ENCODE assay signal across 8 mouse cellular contexts in genomic region chr15:62328305-62328881, GRCm38 (mm10).
A peak's percentile ranks its signal among the peaks of the same experiment; 100 is the strongest.
DNase-seq lines count a peak whose midpoint lies in the region; ATAC-seq and TF ChIP-seq lines count a peak whose summit lies in the region.

No protein-coding gene starts in this region.

- 62% methylated on average over 9 of the region's 9 CpGs for WGBS in midbrain, embryonic 10.5 days
- 57% methylated on average over 9 of the region's 9 CpGs for WGBS in midbrain, embryonic 15.5 days
- 31% methylated on average over 9 of the region's 9 CpGs for WGBS in embryonic facial prominence, embryonic 15.5 days
- WGBS in lung, postnatal 0 days = 18% methylated on average over 9 of the region's 9 CpGs

- peak; percentile 14 for DNase-seq in midbrain, embryonic 10.5 days (ENCODE audit: low spot score)
- peak; percentile 43 to 73 for DNase-seq in heart, postnatal 36 days
- peak; percentile 77 for DNase-seq in lung, postnatal 0 days (ENCODE audit: low spot score)
- DNase-seq in right cerebral cortex, adult 18-20 months = no peak
- DNase-seq in right cerebral cortex, postnatal 36 days (ENCODE audit: low spot score in 2 of 2) = no peak

- 0 out of 2 replicates have a peak overlapping the region, but pooled peaks have one; percentile 28 for H3K27ac ChIP-seq in midbrain, embryonic 10.5 days (replicated peaks)
- H3K27ac ChIP-seq in midbrain, embryonic 15.5 days = no peak overlapping the region
- H3K27ac ChIP-seq in embryonic facial prominence, embryonic 15.5 days (replicated peaks) = no peak overlapping the region
- H3K27ac ChIP-seq in lung, postnatal 0 days (ENCODE audit: low read length) = no peak overlapping the region

- no peaks in the 10 kb centered on the region for H3K9me3 ChIP-seq in midbrain, embryonic 10.5 days (replicated peaks)
- H3K9me3 ChIP-seq in midbrain, embryonic 15.5 days = no peaks in the 10 kb centered on the region
- no peaks in the 10 kb centered on the region for H3K9me3 ChIP-seq in embryonic facial prominence, embryonic 15.5 days (replicated peaks)
- no peaks in the 10 kb centered on the region for H3K9me3 ChIP-seq in lung, postnatal 0 days (ENCODE audit: low read length)

- intact Hi-C loops in heart, postnatal 36 days (cut with DNase I) = no loop called here

- no peak for TF ChIP-seq CTCF in lung, postnatal 0 days (IDR thresholded peaks at IDR 0.05)

- no peak overlapping the region for H3K9ac ChIP-seq in midbrain, embryonic 15.5 days
- H3K9ac ChIP-seq in embryonic facial prominence, embryonic 15.5 days = no peak overlapping the region
- no peak overlapping the region for H3K9ac ChIP-seq in lung, postnatal 0 days (replicated peaks; ENCODE audit: low read depth)

- H3K36me3 ChIP-seq in midbrain, embryonic 10.5 days = no peaks in the 10 kb centered on the region
- no peaks in the 10 kb centered on the region for H3K36me3 ChIP-seq in midbrain, embryonic 15.5 days (replicated peaks)
- H3K36me3 ChIP-seq in embryonic facial prominence, embryonic 15.5 days = no peaks in the 10 kb centered on the region
- no peaks in the 10 kb centered on the region for H3K36me3 ChIP-seq in lung, postnatal 0 days (ENCODE audit: insufficient read depth, low read length)

- no peak overlapping the region for H3K4me2 ChIP-seq in midbrain, embryonic 15.5 days
- peak overlapping the region; percentile 21; the same call in 1 of the 2 replicates for H3K4me2 ChIP-seq in embryonic facial prominence, embryonic 15.5 days (replicated peaks)
- peak overlapping the region; percentile 35; the same call in 1 of the 2 replicates for H3K4me2 ChIP-seq in lung, postnatal 0 days (replicated peaks; ENCODE audit: low read depth, low read length)

- H3K27me3 ChIP-seq in midbrain, embryonic 10.5 days (ENCODE audit: low read depth, poor library complexity, severe bottlenecking) = no peaks in the 10 kb centered on the region
- H3K27me3 ChIP-seq in midbrain, embryonic 15.5 days (replicated peaks) = no peaks in the 10 kb centered on the region
- H3K27me3 ChIP-seq in embryonic facial prominence, embryonic 15.5 days = no peaks in the 10 kb centered on the region
- no peaks in the 10 kb centered on the region for H3K27me3 ChIP-seq in lung, postnatal 0 days (replicated peaks; ENCODE audit: insufficient read depth, low read length)

- H3K4me3 ChIP-seq in midbrain, embryonic 10.5 days = no peak overlapping the region
- H3K4me3 ChIP-seq in midbrain, embryonic 15.5 days = no peak overlapping the region
- H3K4me3 ChIP-seq in embryonic facial prominence, embryonic 15.5 days (replicated peaks) = no peak overlapping the region
- no peak overlapping the region; the same call in 1 of the 2 replicates for H3K4me3 ChIP-seq in lung, postnatal 0 days (ENCODE audit: low read depth, low read length)

- peaks cover 9% of the 10 kb centered on the region for H3K4me1 ChIP-seq in midbrain, embryonic 10.5 days
- peaks cover 6% of the 10 kb centered on the region; the same call in 1 of the 2 replicates for H3K4me1 ChIP-seq in midbrain, embryonic 15.5 days
- peaks cover 8% of the 10 kb centered on the region; the same call in 1 of the 2 replicates for H3K4me1 ChIP-seq in embryonic facial prominence, embryonic 15.5 days
- no peaks in the 10 kb centered on the region for H3K4me1 ChIP-seq in lung, postnatal 0 days (ENCODE audit: insufficient read depth, low read depth, low read length)

- 0 out of 2 replicates have a peak, but pooled peaks have one; percentile 8 for TF ChIP-seq EP300 in lung, postnatal 0 days (IDR thresholded peaks at IDR 0.05)

- ATAC-seq in midbrain, embryonic 15.5 days (replicated peaks) = no peak
- peak; percentile 47; the same call in 1 of the 2 replicates for ATAC-seq in embryonic facial prominence, embryonic 15.5 days (ENCODE audit: insufficient number of reproducible peaks, low FRiP score, low TSS enrichment, low read depth)
- ATAC-seq in lung, postnatal 0 days = peak; percentile 87
- ATAC-seq in granulocyte monocyte progenitor cell, adult 5-6 weeks (replicated peaks; ENCODE audit: poor library complexity, severe bottlenecking) = no peak

Comparison
In these comparisons a context has a peak if more than half of its experiments do, and no peak if none do; other contexts are left out.
1. DNase-seq: peak in midbrain, embryonic 10.5 days (single experiment), heart, postnatal 36 days (2 of 2) and lung, postnatal 0 days (single experiment); none in right cerebral cortex, adult 18-20 months (single experiment) and right cerebral cortex, postnatal 36 days (0 of 2).
2. ATAC-seq: peak in embryonic facial prominence, embryonic 15.5 days (single experiment) and lung, postnatal 0 days (single experiment); none in midbrain, embryonic 15.5 days (single experiment) and granulocyte monocyte progenitor cell, adult 5-6 weeks (single experiment).